Mouse (Mus musculus) CH12.LX (cell line): ENCODE measurements around the gene Fbxo11. TPM values are rescaled to one million over a fixed set of nuclear protein-coding genes. Genes with fewer than 3 reads are reported as not detected.

Experiments used
- DNase-seq: peaks from one replicate; pipeline ENCODE4 v3.0.0-alpha.2; 2013; ENCODE audit errors: extremely low read depth
- H3K27ac ChIP-seq: 2 replicates; pipeline ENCODE4 v1.5.1; 2012; ENCODE audit warnings: low read depth, mild to moderate bottlenecking, control low read depth, moderate library complexity; ENCODE audit not compliant: insufficient read depth
- H3K27me3 ChIP-seq: replicated peaks from 2 replicates; pipeline ENCODE3; 2012; ENCODE audit warnings: inconsistent platforms
- H3K36me3 ChIP-seq, 2 experiments: replicated peaks in 1 of 2; 2 replicates each; pipeline versions ENCODE3 to v1.6.1; 2012; ENCODE audit warnings: inconsistent platforms in 1 of 2, low read length in 1 of 2, mild to moderate bottlenecking in 1 of 2, mixed read lengths in 1 of 2, moderate library complexity in 1 of 2; ENCODE audit not compliant: control insufficient read depth in 1 of 2, insufficient read depth in 1 of 2
- H3K4me1 ChIP-seq, 2 experiments: 2 replicates each; pipeline ENCODE4 v1.6.1; 2012; ENCODE audit warnings: inconsistent platforms in 1 of 2, moderate library complexity in 1 of 2; ENCODE audit not compliant: insufficient read depth in 2 of 2, control insufficient read depth in 1 of 2
- H3K4me2 ChIP-seq: 2 replicates; pipeline ENCODE4 v1.6.1; 2012; ENCODE audit warnings: low read depth, mild to moderate bottlenecking, control low read depth; ENCODE audit not compliant: poor library complexity, insufficient read depth, severe bottlenecking
- H3K4me3 ChIP-seq, 3 experiments: fragments of 150-350 bp in 1 of 3; sonication (generic) in 1 of 3; replicated peaks in 1 of 3; 2 replicates each; pipeline versions ENCODE3 to v1.5.1; 2011 to 2012; ENCODE audit warnings: low read depth in 2 of 3, low read length in 2 of 3, mild to moderate bottlenecking in 2 of 3, moderate library complexity in 2 of 3, control low read depth in 1 of 3, improper control_type of control experiment in 1 of 3, inconsistent platforms in 1 of 3, mixed read lengths in 1 of 3; ENCODE audit not compliant: poor library complexity in 1 of 3
- H3K79me2 ChIP-seq: replicated peaks from 2 replicates; pipeline ENCODE4 v1.6.1; 2012; ENCODE audit warnings: mild to moderate bottlenecking, moderate library complexity; ENCODE audit not compliant: control insufficient read depth, poor library complexity, insufficient read depth, severe bottlenecking; ENCODE audit errors: extremely low read depth
- H3K9ac ChIP-seq: 2 replicates; pipeline ENCODE4 v1.6.1; 2012; ENCODE audit warnings: low read depth, mild to moderate bottlenecking, control low read depth, moderate library complexity; ENCODE audit not compliant: insufficient read depth
- H3K9me3 ChIP-seq: replicated peaks from 2 replicates; pipeline ENCODE3; 2012; ENCODE audit warnings: low read length, inconsistent platforms, mixed read lengths
- CHD1 ChIP-seq: IDR thresholded peaks from 2 replicates; pipeline ENCODE4 v1.6.1; 2012; ENCODE audit warnings: low read depth, low read length, improper control_type of control experiment, inconsistent platforms
- E2F4 ChIP-seq: IDR thresholded peaks from 2 replicates; pipeline ENCODE4 v1.6.1; 2011; ENCODE audit warnings: low read depth, low read length, improper control_type of control experiment; ENCODE audit not compliant: insufficient replicate concordance
- ELF1 ChIP-seq: IDR thresholded peaks from 2 replicates; pipeline ENCODE4 v1.6.1; 2014; ENCODE audit warnings: low read depth, mild to moderate bottlenecking, inconsistent platforms, low read length, improper control_type of control experiment
- GABPA ChIP-seq: IDR thresholded peaks from 2 replicates; pipeline ENCODE4 v1.6.1; 2012; ENCODE audit warnings: low read depth, low read length, improper control_type of control experiment, inconsistent platforms; ENCODE audit not compliant: insufficient replicate concordance
- JUN ChIP-seq: IDR thresholded peaks from 2 replicates; pipeline ENCODE4 v1.6.1; 2011; ENCODE audit warnings: low read depth, mild to moderate bottlenecking, low read length, improper control_type of control experiment, moderate library complexity; ENCODE audit not compliant: insufficient read depth
- KAT2A ChIP-seq: IDR thresholded peaks from 2 replicates; pipeline ENCODE4 v1.6.1; 2012; ENCODE audit warnings: low read length, improper control_type of control experiment, inconsistent platforms; ENCODE audit not compliant: insufficient replicate concordance
- MAX ChIP-seq: IDR thresholded peaks from 2 replicates; pipeline ENCODE4 v1.6.1; 2011; ENCODE audit warnings: low read length, improper control_type of control experiment
- MXI1 ChIP-seq: IDR thresholded peaks from 2 replicates; pipeline ENCODE4 v1.6.1; 2011; ENCODE audit warnings: mild to moderate bottlenecking, low read depth, low read length, improper control_type of control experiment
- MYC ChIP-seq: IDR thresholded peaks from 2 replicates; pipeline ENCODE4 v1.6.1; 2011; ENCODE audit warnings: low read depth, mild to moderate bottlenecking, improper control_type of control experiment, low read length
- NRF1 ChIP-seq: IDR thresholded peaks from 2 replicates; pipeline ENCODE4 v1.6.1; 2014; ENCODE audit warnings: low read depth, mild to moderate bottlenecking, inconsistent platforms, low read length, improper control_type of control experiment, moderate library complexity
- POLR2A ChIP-seq: IDR thresholded peaks from 2 replicates; pipeline ENCODE4 v1.6.1; 2011; ENCODE audit warnings: low read depth, mild to moderate bottlenecking, improper control_type of control experiment, low read length
- POLR2AphosphoS2 ChIP-seq: IDR thresholded peaks from 2 replicates; pipeline ENCODE4 v1.6.1; 2011; ENCODE audit warnings: low read depth, low read length, improper control_type of control experiment
- RAD21 ChIP-seq: IDR thresholded peaks from 2 replicates; pipeline ENCODE4 v1.6.1; 2011; ENCODE audit warnings: low read depth, mild to moderate bottlenecking, low read length, improper control_type of control experiment, moderate library complexity
- SMC3 ChIP-seq: IDR thresholded peaks from 2 replicates; pipeline ENCODE4 v1.6.1; 2011; ENCODE audit warnings: low read depth, low read length, improper control_type of control experiment
- TCF12 ChIP-seq: IDR thresholded peaks from 2 replicates; pipeline ENCODE4 v1.6.1; 2014; ENCODE audit warnings: low read depth, mild to moderate bottlenecking, inconsistent platforms, low read length, improper control_type of control experiment
- UBTF ChIP-seq: IDR thresholded peaks from 2 replicates; pipeline ENCODE4 v1.6.1; 2012; ENCODE audit warnings: low read depth, mild to moderate bottlenecking, inconsistent platforms, low read length, improper control_type of control experiment, moderate library complexity
- USF2 ChIP-seq: conservative IDR thresholded peaks from 2 replicates; pipeline ENCODE4 v1.6.1; 2011; ENCODE audit warnings: low read depth, low read length, improper control_type of control experiment
- ZC3H11A ChIP-seq: IDR thresholded peaks from 2 replicates; pipeline ENCODE4 v1.6.1; 2012; ENCODE audit warnings: low read depth, mild to moderate bottlenecking, inconsistent platforms, low read length, improper control_type of control experiment
- ZMIZ1 ChIP-seq: IDR thresholded peaks from 2 replicates; pipeline ENCODE4 v1.6.1; 2012; ENCODE audit warnings: low read depth, mild to moderate bottlenecking, inconsistent platforms, low read length, improper control_type of control experiment
- ZNF384 ChIP-seq: IDR thresholded peaks from 2 replicates; pipeline ENCODE4 v1.6.1; 2012; ENCODE audit warnings: low read depth, low read length, improper control_type of control experiment, inconsistent platforms
- dilution Hi-C: fragments of 300-500 bp; cut with MboI; formaldehyde crosslinking; loops from 2 replicates; pipeline ENCODE4 v1.14.3; 2020; ENCODE audit warnings: low sequenced_read_pairs; ENCODE audit not compliant: extremely low pct_unique_long_range_greater_than_20kb, extremely low pct_ligation_motif_present
- in situ Hi-C: fragments of 300-500 bp; cut with MboI; formaldehyde crosslinking; loops from 3 replicates; pipeline ENCODE4 v1.14.3; 2019; ENCODE audit warnings: low sequenced_read_pairs, low pct_ligation_motif_present, low pct_unique_long_range_greater_than_20kb, mixed read lengths
- polyA plus RNA-seq: library from polyadenylated mRNA; unstranded; fragments of >175 nt; gene quantifications from 2 replicates; pipeline ENCODE4 v1.2.1, GENCODE M21; 2012; ENCODE audit warnings: low read depth; ENCODE audit not compliant: insufficient read length
- total RNA-seq, 2 experiments: library from RNA; depleted of rRNA; stranded (reverse); fragments of 300-350 nt in 1 of 2; fragments of >200 nt in 1 of 2; gene quantifications; 2 replicates each; pipeline ENCODE4 v1.2.3; 2012 to 2014

The Fbxo11 gene
- total and polyA plus RNA-seq, 3 experiments, result 37.6 to 61.8 (median 61.0) TPM

GRCm38 (mm10) chr17:87992154-87992553 lies 72.9 kb downstream of the Fbxo11 start:
- dilution Hi-C loops, result no loop called here

GRCm38 (mm10) chr17:87987507-87987906 lies 77.6 kb downstream of the Fbxo11 start:
- Histone ChIP-seq H3K9me3 (no peaks in the 10 kb centered on the region), H3K4me1 (peaks cover 0 to 41% of the 10 kb centered on the region in 2 experiments; a peak in 2 of 4 replicates), H3K79me2 (peaks cover 64% of the 10 kb centered on the region), H3K27me3 (no peaks in the 10 kb centered on the region), H3K4me3 (no peak overlapping the region)
- TF ChIP-seq POLR2A, result peak; percentile 37; the same call in 1 of the 2 replicates
- TF ChIP-seq MYC, result no peak
- TF ChIP-seq, all 38 proteins: peak for 1
- H3K4me2 ChIP-seq, result no peak overlapping the region
- dilution Hi-C loops (no loop called here), in situ Hi-C loops (no loop called here)
- H3K27ac ChIP-seq, result no peak overlapping the region
- no peak for DNase-seq
- no peak overlapping the region for H3K9ac ChIP-seq
- peaks cover 77 to 100% of the 10 kb centered on the region in 2 experiments for H3K36me3 ChIP-seq

More at GRCm38 (mm10) chr17:87992154-87992553, 72.9 kb downstream of the Fbxo11 start:
- H3K36me3 ChIP-seq, result peaks cover 70 to 98% of the 10 kb centered on the region in 2 experiments
- peaks cover 0 to 26% of the 10 kb centered on the region in 2 experiments; a peak in 2 of 4 replicates for H3K4me1 ChIP-seq
- in situ Hi-C loops, result no loop called here
- peaks cover 36% of the 10 kb centered on the region for H3K79me2 ChIP-seq
- no peaks in the 10 kb centered on the region for H3K9me3 ChIP-seq
- no peak overlapping the region for H3K9ac ChIP-seq
- H3K4me2 ChIP-seq, result no peak overlapping the region
- TF ChIP-seq POLR2A (0 out of 2 replicates have a peak, but pooled peaks have one; percentile 1), GABPA (no peak), ELF1 (no peak), ZMIZ1 (peak; percentile 59; the same call in 1 of the 2 replicates), POLR2AphosphoS2 (peak; percentile 22; the same call in 1 of the 2 replicates)
- H3K4me3 ChIP-seq, result no peak overlapping the region
- no peak for DNase-seq
- H3K27me3 ChIP-seq, result no peaks in the 10 kb centered on the region
- H3K27ac ChIP-seq, result no peak overlapping the region

- Histone ChIP-seq H3K36me3 (peaks cover 72 to 98% of the 10 kb centered on the region in 2 experiments), H3K4me2 (no peak overlapping the region), H3K4me3 (no peak overlapping the region), H3K9me3 (no peaks in the 10 kb centered on the region), H3K27me3 (no peaks in the 10 kb centered on the region), H3K9ac (no peak overlapping the region), H3K27ac (no peak overlapping the region), H3K4me1 (peaks cover under 1 to 48% of the 10 kb centered on the region in 2 experiments), H3K79me2 (peaks cover 73% of the 10 kb centered on the region)
- no peak for DNase-seq
- TF ChIP-seq CHD1, result no peak
- no peak for TF ChIP-seq USF2
- no peak for TF ChIP-seq MXI1
- no peak for TF ChIP-seq ZNF384
- no peak for TF ChIP-seq RAD21
- no peak for TF ChIP-seq ZMIZ1
- no peak for TF ChIP-seq MYC
- no peak for TF ChIP-seq TCF12
- no peak for TF ChIP-seq JUN
- TF ChIP-seq GABPA, result no peak
- no peak for TF ChIP-seq MAX
- TF ChIP-seq NRF1, result no peak
- no peak for TF ChIP-seq E2F4
- TF ChIP-seq ZC3H11A, result no peak
- no peak for TF ChIP-seq SMC3
- no peak for TF ChIP-seq UBTF
- TF ChIP-seq KAT2A, result no peak
- in situ Hi-C loops (no loop called here), dilution Hi-C loops (no loop called here)
These were observed 79.2 kb downstream of the Fbxo11 start for GRCm38 (mm10) chr17:87985916-87986315.
